Mouse (Mus musculus): Measurements from ENCODE around the gene Cntrl. TPM values are rescaled to one million over a fixed set of nuclear protein-coding genes. Genes with fewer than 3 reads are reported as not detected.

Cntrl gene
- polyA plus RNA-seq, 1 experiment from 2014 or later, result 11.4 TPM

DNA sequence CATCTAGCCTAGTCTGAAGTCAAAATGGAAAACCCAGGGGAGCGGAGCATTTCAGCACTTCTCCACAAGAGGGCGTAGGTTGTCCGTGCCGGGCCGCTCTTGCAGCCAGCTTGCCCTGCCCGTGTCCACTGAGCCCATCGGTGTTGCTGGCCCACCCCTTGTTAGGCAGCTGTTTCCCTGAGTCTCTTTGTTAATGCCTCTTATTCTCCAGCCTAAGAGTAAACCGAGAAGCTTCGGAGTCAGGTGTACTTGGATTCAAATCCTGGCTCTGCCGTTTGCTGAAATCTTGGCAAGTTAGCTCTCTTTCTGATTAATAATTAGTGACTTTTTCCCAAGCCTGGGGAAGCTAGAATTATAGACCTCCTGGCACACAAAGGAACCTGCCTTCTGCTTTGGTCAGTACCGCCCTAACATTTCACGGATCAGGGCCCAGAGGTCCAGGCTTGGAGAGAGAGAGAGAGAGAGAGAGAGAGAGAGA is 105.6 kb downstream of the Cntrl start:
- 2% methylated on average over 12 of the region's 12 CpGs for WGBS
- H3K36me3 ChIP-seq (ENCODE audit: control insufficient read depth, insufficient read depth, low read length), result no peaks in the 10 kb centered on the region
- H3K27me3 ChIP-seq (ENCODE audit: control insufficient read depth, insufficient read depth, low read length), result no peaks in the 10 kb centered on the region
- H3K4me1 ChIP-seq (ENCODE audit: control insufficient read depth, insufficient read depth, low read length), result no peaks in the 10 kb centered on the region
- H3K4me3 ChIP-seq (ENCODE audit: low read depth, low read length), result no peak overlapping the region
- no peaks in the 10 kb centered on the region for H3K9me3 ChIP-seq (ENCODE audit: control insufficient read depth, low read length)
- H3K27ac ChIP-seq (ENCODE audit: low read depth, low read length), result no peak overlapping the region
- peak; percentile 90 for ATAC-seq (ENCODE audit: low read depth)
- H3K4me2 ChIP-seq (ENCODE audit: low read depth, low read length), result 0 out of 2 replicates have a peak overlapping the region, but pooled peaks have one; percentile 6
- H3K9ac ChIP-seq (replicated peaks; ENCODE audit: low read depth, low read length), result no peak overlapping the region

DNA sequence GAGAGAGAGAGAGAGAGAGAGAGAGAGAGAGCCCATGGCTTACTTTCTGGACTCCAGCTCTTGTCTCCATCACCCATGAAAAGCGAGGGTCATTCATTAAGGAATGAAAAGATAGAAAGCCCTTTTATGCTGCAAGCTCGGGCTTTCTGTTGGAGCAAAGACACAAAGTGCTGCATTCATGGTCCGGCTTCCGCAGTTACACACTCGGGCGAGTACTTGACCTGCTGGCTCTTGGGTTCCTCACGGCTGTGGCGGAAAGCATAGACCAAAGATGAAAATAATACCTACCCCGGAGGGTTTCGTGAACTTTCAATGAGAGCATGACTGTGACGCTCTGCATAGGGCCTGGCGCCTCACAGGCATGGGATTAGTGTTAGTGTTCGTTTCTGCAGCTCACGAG is 106.1 kb downstream of the Cntrl start:
- no peak overlapping the region for H3K9ac ChIP-seq (replicated peaks; ENCODE audit: low read depth, low read length)
- WGBS, result 29% methylated on average over 14 of the region's 14 CpGs
- no peak overlapping the region for H3K4me2 ChIP-seq (ENCODE audit: low read depth, low read length)
- H3K27ac ChIP-seq (ENCODE audit: low read depth, low read length), result no peak overlapping the region
- H3K4me1 ChIP-seq (ENCODE audit: control insufficient read depth, insufficient read depth, low read length), result no peaks in the 10 kb centered on the region
- no peak overlapping the region for H3K4me3 ChIP-seq (ENCODE audit: low read depth, low read length)
- no peaks in the 10 kb centered on the region for H3K9me3 ChIP-seq (ENCODE audit: control insufficient read depth, low read length)
- H3K36me3 ChIP-seq (ENCODE audit: control insufficient read depth, insufficient read depth, low read length), result no peaks in the 10 kb centered on the region
- ATAC-seq (ENCODE audit: low read depth), result peak; percentile 28; the same call in 1 of the 2 replicates
- H3K27me3 ChIP-seq (ENCODE audit: control insufficient read depth, insufficient read depth, low read length), result no peaks in the 10 kb centered on the region

DNA sequence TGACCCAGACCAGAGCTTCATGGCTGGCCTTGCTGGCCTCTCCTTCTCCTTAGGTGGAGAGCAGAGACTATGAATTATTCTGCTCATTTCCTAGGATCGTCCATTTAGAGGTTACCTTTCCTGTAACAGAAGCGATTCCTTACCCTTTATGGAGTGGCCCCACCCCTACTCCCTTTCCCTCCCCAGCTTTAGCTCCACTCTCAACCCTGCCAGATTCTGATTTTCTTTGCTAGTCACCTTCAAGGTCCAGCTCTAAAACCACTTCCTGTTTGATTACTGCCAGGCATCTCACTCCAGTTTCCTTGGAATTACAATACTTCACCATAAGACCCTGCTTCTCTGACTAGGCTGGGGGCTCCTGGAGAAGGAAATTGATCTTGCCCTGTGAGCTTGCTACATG is 107.4 kb downstream of the Cntrl start:
- ATAC-seq (ENCODE audit: low read depth), result no peak
- Histone ChIP-seq H3K4me3 (ENCODE audit: low read depth, low read length) (no peak overlapping the region), H3K4me2 (ENCODE audit: low read depth, low read length) (no peak overlapping the region), H3K4me1 (ENCODE audit: control insufficient read depth, insufficient read depth, low read length) (no peaks in the 10 kb centered on the region), H3K9me3 (ENCODE audit: control insufficient read depth, low read length) (no peaks in the 10 kb centered on the region), H3K27ac (ENCODE audit: low read depth, low read length) (no peak overlapping the region), H3K9ac (replicated peaks; ENCODE audit: low read depth, low read length) (no peak overlapping the region), H3K36me3 (ENCODE audit: control insufficient read depth, insufficient read depth, low read length) (no peaks in the 10 kb centered on the region), H3K27me3 (ENCODE audit: control insufficient read depth, insufficient read depth, low read length) (no peaks in the 10 kb centered on the region)
- WGBS, result 89% methylated on average over 2 of the region's 2 CpGs

DNA sequence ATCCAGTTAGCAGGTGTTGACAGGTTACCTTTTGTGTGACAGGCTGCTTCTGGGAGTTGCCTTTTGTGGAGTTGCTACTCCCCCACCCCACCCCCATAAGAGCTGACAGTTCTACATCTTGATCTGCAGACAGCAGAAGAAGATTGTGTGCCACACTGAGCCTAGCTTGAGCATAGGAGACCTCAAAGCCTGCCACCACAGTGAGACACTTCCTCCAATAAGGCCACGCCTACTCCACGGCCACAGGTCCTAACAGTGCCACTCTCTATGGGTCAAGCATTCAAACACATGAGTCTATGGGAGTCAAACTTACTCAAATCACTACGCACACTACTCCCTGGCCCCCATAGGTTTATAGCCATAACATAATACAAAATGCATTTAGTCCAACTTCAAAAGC is 109.4 kb downstream of the Cntrl start:
- Histone ChIP-seq H3K27ac (ENCODE audit: low read depth, low read length) (no peak overlapping the region), H3K9ac (replicated peaks; ENCODE audit: low read depth, low read length) (no peak overlapping the region), H3K27me3 (ENCODE audit: control insufficient read depth, insufficient read depth, low read length) (no peaks in the 10 kb centered on the region), H3K4me3 (ENCODE audit: low read depth, low read length) (no peak overlapping the region), H3K4me2 (ENCODE audit: low read depth, low read length) (no peak overlapping the region), H3K36me3 (ENCODE audit: control insufficient read depth, insufficient read depth, low read length) (no peaks in the 10 kb centered on the region), H3K9me3 (ENCODE audit: control insufficient read depth, low read length) (no peaks in the 10 kb centered on the region), H3K4me1 (ENCODE audit: control insufficient read depth, insufficient read depth, low read length) (no peaks in the 10 kb centered on the region)
- WGBS, result 90% methylated on average over 3 of the region's 3 CpGs
- ATAC-seq (ENCODE audit: low read depth), result no peak

DNA sequence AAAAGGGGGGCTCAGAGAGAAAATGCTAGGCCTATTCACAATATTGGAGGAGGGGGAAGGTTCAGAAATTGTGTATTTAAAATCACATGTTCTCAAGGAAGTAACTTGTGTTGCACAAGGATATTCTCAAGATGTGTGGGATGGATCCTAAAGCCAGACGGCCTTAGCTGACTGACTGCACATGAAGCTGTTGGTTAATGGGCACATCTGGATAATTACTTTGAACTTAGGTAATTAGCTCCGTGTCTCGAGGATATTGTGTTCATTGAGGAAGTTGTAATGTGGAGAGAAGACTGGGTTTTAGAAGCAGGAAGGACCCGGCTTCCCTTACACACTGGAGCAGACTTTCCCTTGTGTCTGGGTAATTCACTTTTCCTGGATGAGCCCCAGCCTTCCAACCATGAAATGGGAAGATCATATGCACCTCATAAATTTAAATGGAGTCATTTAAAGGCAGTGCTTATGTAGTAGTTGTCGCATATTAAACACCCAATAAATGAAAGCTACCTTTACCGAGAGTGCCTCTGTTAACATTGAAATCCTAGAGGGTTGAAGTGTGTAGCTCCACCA is 113.6 kb downstream of the Cntrl start:
- Histone ChIP-seq H3K36me3 (ENCODE audit: control insufficient read depth, insufficient read depth, low read length) (no peaks in the 10 kb centered on the region), H3K4me3 (ENCODE audit: low read depth, low read length) (no peak overlapping the region), H3K27me3 (ENCODE audit: control insufficient read depth, insufficient read depth, low read length) (no peaks in the 10 kb centered on the region), H3K9ac (replicated peaks; ENCODE audit: low read depth, low read length) (no peak overlapping the region), H3K4me2 (ENCODE audit: low read depth, low read length) (no peak overlapping the region), H3K27ac (ENCODE audit: low read depth, low read length) (no peak overlapping the region), H3K9me3 (ENCODE audit: control insufficient read depth, low read length) (no peaks in the 10 kb centered on the region), H3K4me1 (ENCODE audit: control insufficient read depth, insufficient read depth, low read length) (no peaks in the 10 kb centered on the region)
- ATAC-seq (ENCODE audit: low read depth), result peak; percentile 17; the same call in 1 of the 2 replicates
- 53% methylated on average over 6 of the region's 6 CpGs for WGBS

- Histone ChIP-seq H3K4me3 (ENCODE audit: low read depth, low read length) (no peak overlapping the region), H3K4me2 (ENCODE audit: low read depth, low read length) (no peak overlapping the region), H3K27me3 (ENCODE audit: control insufficient read depth, insufficient read depth, low read length) (no peaks in the 10 kb centered on the region), H3K4me1 (ENCODE audit: control insufficient read depth, insufficient read depth, low read length) (no peaks in the 10 kb centered on the region), H3K9me3 (ENCODE audit: control insufficient read depth, low read length) (no peaks in the 10 kb centered on the region), H3K27ac (ENCODE audit: low read depth, low read length) (no peak overlapping the region), H3K9ac (replicated peaks; ENCODE audit: low read depth, low read length) (no peak overlapping the region), H3K36me3 (ENCODE audit: control insufficient read depth, insufficient read depth, low read length) (no peaks in the 10 kb centered on the region)
- 94% methylated on average over 15 of the region's 15 CpGs for WGBS
- no peak for ATAC-seq (ENCODE audit: low read depth)
Measured at GRCm38 (mm10) chr2:35224285-35224684, 115.0 kb downstream of the Cntrl start.

DNA sequence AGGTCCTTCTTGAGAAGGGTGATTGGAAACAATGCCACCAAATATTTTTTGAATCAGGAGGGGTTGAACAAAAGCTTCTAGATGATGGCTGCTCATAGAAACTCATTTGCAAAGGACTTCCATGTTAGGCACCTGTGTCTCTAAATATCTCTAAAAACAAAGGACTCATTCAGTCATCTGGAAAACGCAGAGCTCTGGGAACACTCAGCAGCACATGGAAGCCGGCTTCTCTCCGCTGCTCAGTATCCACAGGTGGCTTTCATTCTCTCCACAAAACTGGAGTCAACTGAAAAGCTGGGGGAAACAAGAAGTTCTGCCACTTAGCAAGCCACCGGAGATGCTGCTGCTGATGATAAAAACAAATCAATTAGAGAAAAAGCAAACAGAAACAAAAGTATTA is 118.9 kb downstream of the Cntrl start:
- Histone ChIP-seq H3K36me3 (ENCODE audit: control insufficient read depth, insufficient read depth, low read length) (no peaks in the 10 kb centered on the region), H3K4me2 (ENCODE audit: low read depth, low read length) (no peak overlapping the region), H3K27me3 (ENCODE audit: control insufficient read depth, insufficient read depth, low read length) (no peaks in the 10 kb centered on the region), H3K4me1 (ENCODE audit: control insufficient read depth, insufficient read depth, low read length) (no peaks in the 10 kb centered on the region), H3K4me3 (ENCODE audit: low read depth, low read length) (no peak overlapping the region), H3K27ac (ENCODE audit: low read depth, low read length) (no peak overlapping the region), H3K9me3 (ENCODE audit: control insufficient read depth, low read length) (no peaks in the 10 kb centered on the region), H3K9ac (replicated peaks; ENCODE audit: low read depth, low read length) (no peak overlapping the region)
- ATAC-seq (ENCODE audit: low read depth), result no peak
- WGBS, result 60% methylated on average over 4 of the region's 4 CpGs

Other genes starting within 250 kb of the Cntrl start
- 0.36 TPM in 1 of 2 replicates, not detected in the other for gene Cutal, start 235.1 kb upstream of the Cntrl start, polyA plus RNA-seq (2014; fragmentation: Nextera tagmentation; extraction: Ambion mirVana)
- gene Psmd5, start 234.5 kb upstream of the Cntrl start, polyA plus RNA-seq (2014; fragmentation: Nextera tagmentation; extraction: Ambion mirVana), result 97.0 and 101 TPM in 2 replicates
- 2.7 and 3.8 TPM in 2 replicates for gene Phf19, start 195.5 kb upstream of the Cntrl start, polyA plus RNA-seq (2014; fragmentation: Nextera tagmentation; extraction: Ambion mirVana)
- gene Traf1, start 147.7 kb upstream of the Cntrl start, polyA plus RNA-seq (2014; fragmentation: Nextera tagmentation; extraction: Ambion mirVana), result 3.5 and 4.4 TPM in 2 replicates
- 0.26 and 0.68 TPM in 2 replicates for gene Hc, start 48.1 kb upstream of the Cntrl start, polyA plus RNA-seq (2014; fragmentation: Nextera tagmentation; extraction: Ambion mirVana)
- gene AI182371, start 7.9 kb upstream of the Cntrl start, polyA plus RNA-seq (2014; fragmentation: Nextera tagmentation; extraction: Ambion mirVana), result 0.27 and 0.37 TPM in 2 replicates
- 426 and 429 TPM in 2 replicates for gene Rab14, start 91.6 kb downstream of the Cntrl start, polyA plus RNA-seq (2014; fragmentation: Nextera tagmentation; extraction: Ambion mirVana)
- 19.3 and 38.1 TPM in 2 replicates for gene Gsn, start 146.9 kb downstream of the Cntrl start, polyA plus RNA-seq (2014; fragmentation: Nextera tagmentation; extraction: Ambion mirVana)
- gene Stom, start 227.5 kb downstream of the Cntrl start, polyA plus RNA-seq (2014; fragmentation: Nextera tagmentation; extraction: Ambion mirVana), result 14.2 and 20.8 TPM in 2 replicates

Measured in neural tube, embryonic 14.5 days (tissue).